8 mouse cellular contexts compared by ENCODE assay signal in genomic region chr3:66410706-66411277, GRCm38 (mm10).
DNase-seq lines count a peak whose midpoint lies in the region; ATAC-seq lines count a peak whose summit lies in the region.

No protein-coding gene starts in this region.

- ATAC-seq in heart, embryonic 11.5 days (replicated peaks; ENCODE audit: insufficient number of reproducible peaks, low FRiP score, low TSS enrichment), result no peak
- peak; percentile 39; the same call in 1 of the 2 replicates for ATAC-seq in kidney, embryonic 16.5 days (ENCODE audit: low FRiP score, low TSS enrichment)
- ATAC-seq in lung, embryonic 15.5 days (ENCODE audit: borderline replicate concordance, extremely low read depth, low FRiP score, low TSS enrichment), result no peak

- peak overlapping the region; percentile 10; the same call in 1 of the 2 replicates for H3K4me3 ChIP-seq in heart, embryonic 11.5 days (ENCODE audit: low read depth, low read length)
- peak overlapping the region; percentile 38 for H3K4me3 ChIP-seq in kidney, embryonic 16.5 days (ENCODE audit: low read length)
- H3K4me3 ChIP-seq in lung, embryonic 15.5 days, result peak overlapping the region; percentile 11

- H3K4me2 ChIP-seq in heart, embryonic 11.5 days, result peak overlapping the region; percentile 53
- peak overlapping the region; percentile 55 for H3K4me2 ChIP-seq in kidney, embryonic 16.5 days (replicated peaks; ENCODE audit: low read depth, low read length)
- peak overlapping the region; percentile 47 for H3K4me2 ChIP-seq in lung, embryonic 15.5 days

- H3K9ac ChIP-seq in heart, embryonic 11.5 days (ENCODE audit: low read depth, low read length), result no peak overlapping the region
- H3K9ac ChIP-seq in kidney, embryonic 16.5 days (replicated peaks; ENCODE audit: low read length), result 0 out of 2 replicates have a peak overlapping the region, but pooled peaks have one; percentile 22
- no peak overlapping the region for H3K9ac ChIP-seq in lung, embryonic 15.5 days

- 43% methylated on average over 11 of the region's 11 CpGs for WGBS in heart, embryonic 11.5 days (ENCODE audit: insufficient replicate concordance)
- WGBS in kidney, embryonic 16.5 days, result 33% methylated on average over 11 of the region's 11 CpGs
- WGBS in lung, embryonic 15.5 days, result 38% methylated on average over 11 of the region's 11 CpGs

- peak; percentile 27 for DNase-seq in layer of hippocampus, adult 11-12 months (ENCODE audit: low spot score)
- DNase-seq in layer of hippocampus, adult 9-11 months, result no peak
- peak; percentile 9 to 19 for DNase-seq in cerebellum, postnatal 36 days
- DNase-seq in retina, postnatal 7 days (ENCODE audit: low read depth, low spot score), result peak; percentile 19
- DNase-seq in urinary bladder, postnatal 10 days (ENCODE audit: low spot score), result no peak

- H3K9me3 ChIP-seq in heart, embryonic 11.5 days (replicated peaks; ENCODE audit: control insufficient read depth, low read length), result no peaks in the 10 kb centered on the region
- no peaks in the 10 kb centered on the region for H3K9me3 ChIP-seq in kidney, embryonic 16.5 days (ENCODE audit: low read length)
- no peaks in the 10 kb centered on the region for H3K9me3 ChIP-seq in lung, embryonic 15.5 days

- H3K27me3 ChIP-seq in heart, embryonic 11.5 days (ENCODE audit: control insufficient read depth, insufficient read depth, low read length), result no peaks in the 10 kb centered on the region
- peaks cover 7% of the 10 kb centered on the region; the same call in 1 of the 2 replicates for H3K27me3 ChIP-seq in kidney, embryonic 16.5 days (ENCODE audit: insufficient read depth, low read length)
- no peaks in the 10 kb centered on the region for H3K27me3 ChIP-seq in lung, embryonic 15.5 days

- no peaks in the 10 kb centered on the region for H3K4me1 ChIP-seq in heart, embryonic 11.5 days (ENCODE audit: control insufficient read depth, insufficient read depth, low read length)
- no peaks in the 10 kb centered on the region; the same call in 1 of the 2 replicates for H3K4me1 ChIP-seq in kidney, embryonic 16.5 days (ENCODE audit: insufficient read depth, low read length)
- no peaks in the 10 kb centered on the region for H3K4me1 ChIP-seq in lung, embryonic 15.5 days

- no peaks in the 10 kb centered on the region for H3K36me3 ChIP-seq in heart, embryonic 11.5 days (ENCODE audit: control insufficient read depth, insufficient read depth, low read length)
- H3K36me3 ChIP-seq in kidney, embryonic 16.5 days (ENCODE audit: insufficient read depth, low read length), result no peaks in the 10 kb centered on the region
- H3K36me3 ChIP-seq in lung, embryonic 15.5 days, result no peaks in the 10 kb centered on the region

- H3K27ac ChIP-seq in heart, embryonic 11.5 days (ENCODE audit: low read depth, low read length), result no peak overlapping the region
- H3K27ac ChIP-seq in kidney, embryonic 16.5 days (ENCODE audit: low read length), result no peak overlapping the region
- H3K27ac ChIP-seq in lung, embryonic 15.5 days, result no peak overlapping the region

Comparison
In these comparisons a context has a peak if more than half of its experiments do, and no peak if none do; other contexts are left out.
1. DNase-seq: peak in layer of hippocampus, adult 11-12 months (single experiment), cerebellum, postnatal 36 days (2 of 2) and retina, postnatal 7 days (single experiment); none in layer of hippocampus, adult 9-11 months (single experiment) and urinary bladder, postnatal 10 days (single experiment).
2. Peak in every context shown above with its lines, with median percentiles within 50 percentile points of each other: H3K4me2 ChIP-seq and H3K4me3 ChIP-seq.